Mouse (Mus musculus) hindbrain, embryonic 14.5 days (tissue): ENCODE measurements around the gene Tdrd3. TPM values are rescaled to one million over a fixed set of nuclear protein-coding genes. Genes with fewer than 3 reads are reported as not detected.
A peak's percentile ranks its signal among the peaks of the same experiment; 100 is the strongest.

Experiments used
- ATAC-seq: fragments of 200-750 bp; cut with Nextera tagmentation; 2 replicates; pipeline ENCODE4 v1.8.0; 2017; ENCODE audit warnings: moderate number of reproducible peaks, mild to moderate bottlenecking, moderate TSS enrichment, moderate library complexity; ENCODE audit not compliant: low FRiP score
- DNase-seq: peaks from one replicate; pipeline ENCODE4 v3.0.0-alpha.2; 2015; ENCODE audit warnings: low spot score
- H3K27ac ChIP-seq: fragments of 300-500 bp; sonication (generic); 2 replicates; pipeline ENCODE4 v1.5.1; 2014; ENCODE audit warnings: mild to moderate bottlenecking, moderate library complexity
- H3K27me3 ChIP-seq: fragments of 300-500 bp; sonication (generic); 2 replicates; pipeline ENCODE4 v1.6.1; 2014; ENCODE audit warnings: mild to moderate bottlenecking, low read length, mixed read lengths; ENCODE audit not compliant: control insufficient read depth, insufficient read depth
- H3K36me3 ChIP-seq: fragments of 300-500 bp; sonication (generic); replicated peaks from 2 replicates; pipeline ENCODE4 v1.6.1; 2014; ENCODE audit not compliant: control insufficient read depth, insufficient read depth
- H3K4me1 ChIP-seq: fragments of 300-500 bp; sonication (generic); replicated peaks from 2 replicates; pipeline ENCODE4 v1.6.1; 2014; ENCODE audit warnings: antibody characterized with exemption, low read length, mixed read lengths; ENCODE audit not compliant: control insufficient read depth, insufficient read depth
- H3K4me2 ChIP-seq: fragments of 300-500 bp; sonication (generic); replicated peaks from 2 replicates; pipeline ENCODE4 v1.6.1; 2014; ENCODE audit warnings: mild to moderate bottlenecking, moderate library complexity
- H3K4me3 ChIP-seq: fragments of 300-500 bp; sonication (generic); replicated peaks from 2 replicates; pipeline ENCODE4 v1.5.1; 2014; ENCODE audit warnings: mild to moderate bottlenecking, low read length
- H3K9ac ChIP-seq: fragments of 300-500 bp; sonication (generic); 2 replicates; pipeline ENCODE4 v1.6.1; 2014
- H3K9me3 ChIP-seq: fragments of 300-500 bp; sonication (generic); 2 replicates; pipeline ENCODE4 v1.6.1; 2016; ENCODE audit warnings: low read length; ENCODE audit not compliant: control insufficient read depth
- WGBS: fragments of 180-500 bp; shearing (Covaris S2); extraction: QIAGEN DNeasy Blood & Tissue Kit; methylation state at CpG from one replicate; pipeline ENCODE4 v1.1.7; 2014; 5-methylcytosine and 5-hydroxymethylcytosine counted together
- polyA plus RNA-seq: library from polyadenylated mRNA; unstranded; fragments of >200 nt; fragmentation: Nextera tagmentation; extraction: Ambion mirVana; gene quantifications from 2 replicates; pipeline ENCODE4 v1.2.1, GENCODE M21; 2014

The Tdrd3 gene
- polyA plus RNA-seq, 1 experiment from 2014 or later, result 45.9 TPM

DNA sequence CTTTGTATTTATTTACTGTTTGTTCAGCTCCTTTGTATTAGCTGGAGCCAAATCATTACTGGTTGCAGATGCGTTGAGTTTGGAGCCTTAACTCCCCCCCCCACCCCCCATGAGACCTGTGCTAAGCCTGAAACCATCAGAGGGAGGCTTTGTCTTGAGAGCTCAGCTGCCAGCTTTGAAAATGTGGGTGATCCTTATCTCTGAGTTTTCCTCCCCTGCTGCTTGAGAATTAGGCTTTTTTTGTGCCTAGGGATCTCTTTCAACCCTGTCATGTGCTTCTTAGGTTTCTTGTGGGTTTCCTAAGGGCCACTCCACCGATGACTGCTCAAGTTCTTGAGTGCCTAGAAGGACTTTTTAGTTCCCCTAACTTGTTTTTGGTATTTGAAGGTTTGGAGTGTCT is 23.3 kb downstream of the Tdrd3 start:
- H3K9ac ChIP-seq, result no peak overlapping the region
- ATAC-seq (no peak), DNase-seq (no peak)
- WGBS, result 0% methylated on average over 2 of the region's 2 CpGs
- H3K9me3 ChIP-seq, result 0 out of 2 replicates have a peak, but pooled peaks cover 4% of the 10 kb centered on the region
- no peaks in the 10 kb centered on the region for H3K27me3 ChIP-seq
- no peak overlapping the region for H3K27ac ChIP-seq
- no peak overlapping the region for H3K4me2 ChIP-seq
- 0 out of 2 replicates have a peak, but pooled peaks cover 3% of the 10 kb centered on the region for H3K36me3 ChIP-seq
- peaks cover 3% of the 10 kb centered on the region; the same call in 1 of the 2 replicates for H3K4me1 ChIP-seq
- H3K4me3 ChIP-seq, result no peak overlapping the region

DNA sequence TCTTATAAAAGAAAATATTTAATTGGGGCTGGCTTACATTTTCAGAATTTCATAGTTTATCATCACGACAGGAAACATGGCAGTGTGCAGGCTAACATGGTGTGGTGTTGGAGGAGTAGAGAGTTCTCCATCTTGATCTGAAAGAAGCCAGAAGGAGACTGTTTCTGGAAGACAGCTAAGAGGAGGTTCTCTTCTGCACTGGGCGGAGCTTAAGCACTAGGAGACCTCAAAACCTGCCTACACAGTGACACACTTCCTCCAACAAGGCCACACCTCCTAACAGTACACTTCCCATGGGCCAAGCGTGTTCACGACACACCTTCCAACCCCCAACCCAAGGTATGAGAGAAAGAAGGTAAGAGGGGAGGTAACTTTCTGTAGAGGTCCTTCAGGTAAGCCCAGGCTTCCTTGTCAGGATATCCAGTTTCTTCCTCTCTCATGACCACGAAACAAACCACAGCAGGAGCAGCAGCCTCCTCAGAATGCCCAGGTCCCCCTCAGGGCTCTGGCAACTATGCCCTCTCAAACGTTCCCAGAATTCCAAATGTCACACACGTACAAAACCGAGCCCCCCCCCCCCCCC is 30.0 kb downstream of the Tdrd3 start:
- ATAC-seq (no peak), DNase-seq (no peak)
- Histone ChIP-seq H3K36me3 (no peaks in the 10 kb centered on the region), H3K4me3 (no peak overlapping the region), H3K9me3 (no peaks in the 10 kb centered on the region), H3K27me3 (no peaks in the 10 kb centered on the region), H3K4me1 (no peaks in the 10 kb centered on the region), H3K4me2 (no peak overlapping the region), H3K27ac (no peak overlapping the region), H3K9ac (no peak overlapping the region)
- 83% methylated on average over 8 of the region's 8 CpGs for WGBS

DNA sequence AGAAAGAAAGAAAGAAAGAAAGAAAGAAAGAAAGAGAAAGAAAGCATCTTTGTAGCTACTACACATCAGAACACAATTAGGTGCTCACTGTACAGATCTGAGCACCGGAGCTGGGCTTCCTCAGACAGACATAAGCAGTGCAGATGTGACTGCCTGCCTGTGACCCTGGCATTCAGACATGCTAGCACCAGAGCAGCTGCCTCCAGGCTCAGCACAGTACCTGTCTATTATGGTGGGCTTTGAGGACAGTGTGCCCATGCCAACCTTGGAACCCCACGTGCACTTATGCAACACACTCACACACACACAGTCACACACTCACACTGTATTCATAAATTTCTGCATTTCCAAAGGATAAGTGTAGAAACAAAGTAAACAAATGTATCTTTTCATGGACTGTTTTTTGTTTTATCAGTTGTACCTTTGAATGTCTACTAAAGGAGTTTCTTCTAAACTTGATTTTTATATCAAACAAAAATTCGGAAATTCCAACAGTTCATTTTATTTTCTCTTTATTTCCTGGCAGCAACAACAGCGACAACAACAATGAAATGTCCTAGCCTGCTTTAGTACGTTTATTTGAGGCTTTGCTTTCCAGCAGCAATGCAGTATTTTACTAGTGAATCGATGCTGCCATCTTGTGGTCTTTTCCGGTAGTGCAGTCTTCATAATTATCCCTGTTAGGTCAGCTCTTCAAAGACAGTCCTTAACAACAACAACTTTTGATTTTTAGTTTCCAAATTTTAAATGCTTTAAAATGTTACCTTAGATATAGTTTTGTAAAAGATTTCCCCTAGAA is 35.4 kb downstream of the Tdrd3 start:
- Histone ChIP-seq H3K4me2 (peak overlapping the region; percentile 16; the same call in 1 of the 2 replicates), H3K9ac (peak overlapping the region; percentile 35; the same call in 1 of the 2 replicates), H3K4me3 (no peak overlapping the region), H3K27me3 (no peaks in the 10 kb centered on the region), H3K4me1 (no peaks in the 10 kb centered on the region), H3K36me3 (no peaks in the 10 kb centered on the region), H3K9me3 (no peaks in the 10 kb centered on the region), H3K27ac (peak overlapping the region; percentile 60)
- 7% methylated on average over 7 of the region's 7 CpGs for WGBS
- ATAC-seq (peak; percentile 85), DNase-seq (peak; percentile 99)

DNA sequence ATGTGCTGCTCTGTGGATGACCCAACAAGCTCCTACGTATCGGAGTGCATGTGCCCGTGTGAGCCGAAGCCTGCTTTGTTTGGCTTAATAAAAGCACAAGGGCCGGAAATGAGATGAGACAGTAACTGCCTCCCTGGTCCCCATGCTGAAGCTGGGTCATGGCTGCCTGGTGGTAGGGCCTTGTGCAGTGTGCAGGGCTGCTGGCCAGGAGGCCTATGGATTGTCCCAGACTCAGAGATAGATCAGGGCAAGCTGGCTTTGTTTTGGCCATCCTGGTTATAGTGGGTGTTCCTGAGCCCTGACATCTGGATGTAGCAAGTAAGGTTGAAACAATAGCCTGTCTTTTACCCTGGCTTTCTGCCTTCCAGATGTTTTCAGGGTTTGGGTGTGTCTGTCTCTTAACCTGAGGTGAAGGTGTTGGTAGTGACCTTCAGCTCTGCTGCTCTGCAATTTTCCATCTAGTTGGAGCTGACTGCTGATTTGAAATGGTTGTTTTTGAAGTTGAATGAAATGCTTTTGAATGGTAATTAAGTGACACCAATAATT is 39.3 kb downstream of the Tdrd3 start:
- H3K36me3 ChIP-seq, result peaks cover 4% of the 10 kb centered on the region
- ATAC-seq (no peak), DNase-seq (no peak)
- no peaks in the 10 kb centered on the region for H3K27me3 ChIP-seq
- H3K9ac ChIP-seq, result 0 out of 2 replicates have a peak overlapping the region, but pooled peaks have one; percentile 11
- H3K9me3 ChIP-seq, result no peaks in the 10 kb centered on the region
- no peak overlapping the region for H3K4me3 ChIP-seq
- H3K4me1 ChIP-seq, result no peaks in the 10 kb centered on the region
- H3K4me2 ChIP-seq, result no peak overlapping the region
- 70% methylated on average over 5 of the region's 5 CpGs for WGBS
- no peak overlapping the region for H3K27ac ChIP-seq

DNA sequence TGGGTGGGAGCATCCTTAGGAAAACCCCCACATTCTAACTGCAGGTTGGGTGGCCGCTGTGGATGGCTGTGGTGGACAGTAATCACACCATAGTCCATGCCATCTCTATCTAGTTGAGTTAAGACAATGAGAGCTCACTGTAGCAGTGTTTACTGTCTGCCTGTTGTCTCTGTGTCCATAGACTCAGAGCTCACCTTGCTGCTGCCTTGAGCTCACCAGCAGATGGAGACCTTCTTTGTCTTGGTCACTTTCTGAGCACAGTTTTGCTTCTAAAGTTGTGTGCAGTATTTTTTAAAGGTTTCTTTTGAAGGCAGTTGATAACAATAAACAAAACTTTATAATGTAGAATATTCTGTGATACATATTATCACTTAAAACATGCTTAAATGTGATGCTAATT is 43.3 kb downstream of the Tdrd3 start:
- DNase-seq, result no peak
- Histone ChIP-seq H3K27ac (no peak overlapping the region), H3K4me1 (no peaks in the 10 kb centered on the region; the same call in 1 of the 2 replicates), H3K9ac (no peak overlapping the region), H3K9me3 (no peaks in the 10 kb centered on the region), H3K4me3 (no peak overlapping the region), H3K27me3 (no peaks in the 10 kb centered on the region), H3K4me2 (no peak overlapping the region), H3K36me3 (peaks cover 4% of the 10 kb centered on the region)
- WGBS, result 89% methylated on average over 1 of the region's 1 CpGs
- ATAC-seq, result no peak

DNA sequence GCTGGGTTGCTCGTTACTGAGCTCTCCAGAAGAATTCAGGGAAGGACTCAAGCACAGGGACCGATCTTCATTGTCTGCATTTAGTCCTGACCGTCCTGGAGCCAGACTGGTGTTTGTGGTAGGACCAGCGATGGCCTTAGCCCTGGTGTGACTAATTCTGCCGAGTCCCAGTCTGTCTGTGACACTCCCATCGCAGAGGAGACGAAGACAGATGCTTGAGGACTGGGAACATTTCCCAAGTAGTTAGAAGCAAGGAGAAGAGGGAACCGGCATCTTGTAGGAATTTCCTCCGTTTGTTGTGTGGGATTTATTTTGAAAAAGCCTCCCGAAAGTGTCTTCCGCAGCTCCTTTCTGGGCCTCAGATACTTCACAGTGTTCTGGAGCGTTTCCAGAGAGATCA is 45.1 kb downstream of the Tdrd3 start:
- Histone ChIP-seq H3K9ac (no peak overlapping the region), H3K27me3 (no peaks in the 10 kb centered on the region), H3K27ac (no peak overlapping the region), H3K4me2 (no peak overlapping the region), H3K36me3 (peaks cover 4% of the 10 kb centered on the region), H3K4me3 (no peak overlapping the region), H3K4me1 (no peaks in the 10 kb centered on the region; the same call in 1 of the 2 replicates), H3K9me3 (no peaks in the 10 kb centered on the region)
- 79% methylated on average over 12 of the region's 12 CpGs for WGBS
- ATAC-seq, result no peak
- DNase-seq, result no peak

DNA sequence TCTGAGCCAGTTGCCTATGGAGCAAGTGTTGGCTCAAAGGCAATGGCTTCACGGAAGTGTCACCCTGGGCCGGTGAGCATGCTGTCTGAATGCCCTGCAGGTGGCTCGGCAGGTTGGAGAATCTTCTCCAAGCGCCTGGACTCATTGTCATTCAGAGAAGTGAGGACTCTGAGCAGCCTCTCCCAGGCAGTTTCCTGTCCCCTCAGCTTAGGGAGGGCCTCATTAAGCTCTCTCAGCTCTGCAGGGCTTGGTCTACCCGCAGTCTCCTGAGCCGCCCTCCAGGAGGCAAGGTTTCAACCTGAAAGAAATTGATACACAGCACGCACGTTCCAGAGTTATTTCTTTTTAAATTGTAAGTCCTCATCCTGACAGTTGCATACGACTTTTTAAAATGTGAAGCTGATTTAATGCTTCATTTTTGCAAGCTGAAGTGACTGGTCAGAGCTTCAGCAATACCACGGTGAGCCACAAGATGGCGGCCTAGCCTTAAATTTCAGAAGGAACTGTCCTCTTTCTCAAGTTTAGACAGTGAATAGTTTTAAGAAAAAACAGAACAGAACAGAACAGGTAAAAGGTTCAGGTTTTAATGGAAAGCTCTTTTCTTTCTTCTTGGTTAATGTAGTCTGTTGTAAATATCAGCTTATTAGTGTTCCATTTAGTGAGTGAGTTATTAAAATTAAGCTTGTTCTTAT is 47.7 kb downstream of the Tdrd3 start:
- Histone ChIP-seq H3K36me3 (no peaks in the 10 kb centered on the region), H3K9ac (no peak overlapping the region), H3K9me3 (no peaks in the 10 kb centered on the region), H3K4me1 (no peaks in the 10 kb centered on the region; the same call in 1 of the 2 replicates), H3K4me2 (no peak overlapping the region), H3K27me3 (no peaks in the 10 kb centered on the region), H3K27ac (no peak overlapping the region), H3K4me3 (no peak overlapping the region)
- ATAC-seq (peak; percentile 58), DNase-seq (peak; percentile 95)
- 18% methylated on average over 11 of the region's 11 CpGs for WGBS

DNA sequence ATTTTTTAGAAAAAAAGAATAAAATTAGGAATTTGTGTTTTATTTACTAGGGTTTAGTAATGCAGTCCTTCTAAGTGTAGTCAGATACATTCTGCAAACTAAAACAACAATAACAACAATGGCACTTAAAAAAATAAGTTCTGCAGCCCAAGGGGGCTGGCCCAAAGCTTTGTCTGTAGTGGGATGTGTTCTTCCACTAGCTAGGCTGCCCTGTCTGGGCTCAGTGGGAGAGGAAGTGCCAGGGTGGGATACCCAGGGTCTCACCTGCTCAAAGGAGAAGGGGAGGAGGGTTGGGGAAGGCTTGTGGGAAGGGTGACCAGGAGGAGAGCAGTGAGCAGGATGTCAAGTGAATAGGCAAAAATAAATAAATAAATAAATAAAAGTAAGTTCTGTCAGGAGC is 48.2 kb downstream of the Tdrd3 start:
- Histone ChIP-seq H3K36me3 (no peaks in the 10 kb centered on the region), H3K9me3 (no peaks in the 10 kb centered on the region), H3K4me1 (no peaks in the 10 kb centered on the region; the same call in 1 of the 2 replicates), H3K4me3 (no peak overlapping the region), H3K27me3 (no peaks in the 10 kb centered on the region), H3K4me2 (no peak overlapping the region), H3K9ac (no peak overlapping the region), H3K27ac (no peak overlapping the region)
- ATAC-seq (0 out of 2 replicates have a peak, but pooled peaks have one; percentile 18), DNase-seq (no peak)

DNA sequence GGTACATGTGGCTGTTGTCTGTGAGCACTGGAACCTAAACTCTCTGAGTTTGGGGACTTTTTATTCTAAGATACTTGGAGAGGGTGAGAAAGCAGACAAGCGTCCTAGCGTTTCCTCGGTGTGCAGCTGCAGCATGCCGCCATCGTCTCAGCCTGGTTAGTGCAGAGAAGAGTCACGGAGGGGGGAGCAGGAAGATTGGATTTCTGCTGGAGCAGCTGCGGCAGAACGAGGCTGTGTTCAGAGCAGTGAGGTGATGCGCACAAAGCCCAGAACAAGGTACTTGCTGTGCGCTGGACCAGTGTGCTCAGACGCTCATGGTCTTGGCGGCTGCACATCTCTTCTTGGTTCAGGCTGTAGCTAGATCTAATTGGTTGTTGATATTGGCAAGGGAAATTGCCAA is 51.1 kb downstream of the Tdrd3 start:
- no peak overlapping the region for H3K27ac ChIP-seq
- no peak overlapping the region for H3K4me2 ChIP-seq
- WGBS, result 74% methylated on average over 12 of the region's 12 CpGs
- no peaks in the 10 kb centered on the region; the same call in 1 of the 2 replicates for H3K4me1 ChIP-seq
- H3K36me3 ChIP-seq, result peaks cover 4% of the 10 kb centered on the region; the same call in 1 of the 2 replicates
- no peak for DNase-seq
- ATAC-seq, result peak; percentile 46; the same call in 1 of the 2 replicates
- H3K9ac ChIP-seq, result no peak overlapping the region
- no peak overlapping the region for H3K4me3 ChIP-seq
- H3K27me3 ChIP-seq, result no peaks in the 10 kb centered on the region
- H3K9me3 ChIP-seq, result no peaks in the 10 kb centered on the region
